Mouse (Mus musculus): ENCODE measurements around the gene Pou3f3.

Gene Pou3f3

GRCm38 (mm10) chr1:42694665-42695577 lies 647 bp upstream of the Pou3f3 start:
- DNase-seq (ENCODE audit: low spot score): no peak

DNA sequence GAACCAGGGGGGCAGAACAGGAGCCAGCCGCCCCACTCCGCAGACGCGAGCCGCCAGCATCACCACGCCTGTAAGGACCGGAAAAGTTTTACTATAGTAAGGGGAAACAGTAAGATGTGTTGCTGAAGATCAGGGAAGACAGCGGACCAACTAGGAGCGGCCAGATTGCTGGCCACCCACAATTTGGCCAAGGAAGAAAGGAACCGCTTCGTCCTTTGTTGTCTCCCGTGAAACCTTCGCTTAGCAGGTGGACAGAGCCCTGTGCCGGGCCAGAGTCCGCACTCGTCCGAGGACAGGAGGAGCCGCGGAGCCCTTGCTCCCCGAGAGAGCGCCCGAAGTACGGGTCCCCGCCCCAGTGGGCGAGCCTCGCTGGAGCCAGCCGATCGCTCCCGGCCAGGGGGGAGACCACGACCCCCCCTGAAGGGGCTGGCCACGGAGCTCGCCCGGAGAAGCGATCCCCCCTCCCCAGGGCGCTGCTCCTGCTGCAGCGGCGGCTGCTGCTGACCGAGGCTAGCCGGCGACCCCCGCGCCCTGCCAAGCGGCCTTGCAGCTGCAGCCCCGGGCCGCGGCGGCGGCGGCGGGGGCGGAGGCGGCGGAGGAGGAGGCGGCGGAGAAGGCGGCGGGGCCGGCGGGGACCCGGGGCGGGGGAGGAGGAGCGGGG lies 933 bp downstream of the Pou3f3 start:
- no peak for DNase-seq (ENCODE audit: low spot score)

DNA sequence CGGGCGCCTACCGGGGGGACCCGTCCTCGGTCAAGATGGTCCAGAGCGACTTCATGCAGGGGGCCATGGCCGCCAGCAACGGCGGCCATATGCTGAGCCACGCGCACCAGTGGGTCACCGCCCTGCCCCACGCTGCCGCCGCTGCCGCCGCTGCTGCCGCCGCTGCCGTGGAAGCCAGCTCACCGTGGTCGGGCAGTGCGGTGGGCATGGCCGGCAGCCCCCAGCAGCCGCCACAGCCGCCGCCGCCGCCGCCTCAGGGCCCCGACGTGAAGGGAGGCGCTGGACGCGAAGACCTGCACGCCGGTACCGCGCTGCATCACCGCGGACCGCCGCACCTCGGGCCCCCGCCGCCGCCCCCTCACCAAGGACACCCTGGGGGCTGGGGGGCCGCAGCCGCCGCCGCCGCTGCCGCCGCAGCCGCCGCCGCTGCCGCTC lies 1.8 kb downstream of the Pou3f3 start:
- DNase-seq (ENCODE audit: low spot score): no peak

GRCm38 (mm10) chr1:42697756-42698583 lies 2.4 kb downstream of the Pou3f3 start:
- DNase-seq (ENCODE audit: low spot score): no peak

DNA sequence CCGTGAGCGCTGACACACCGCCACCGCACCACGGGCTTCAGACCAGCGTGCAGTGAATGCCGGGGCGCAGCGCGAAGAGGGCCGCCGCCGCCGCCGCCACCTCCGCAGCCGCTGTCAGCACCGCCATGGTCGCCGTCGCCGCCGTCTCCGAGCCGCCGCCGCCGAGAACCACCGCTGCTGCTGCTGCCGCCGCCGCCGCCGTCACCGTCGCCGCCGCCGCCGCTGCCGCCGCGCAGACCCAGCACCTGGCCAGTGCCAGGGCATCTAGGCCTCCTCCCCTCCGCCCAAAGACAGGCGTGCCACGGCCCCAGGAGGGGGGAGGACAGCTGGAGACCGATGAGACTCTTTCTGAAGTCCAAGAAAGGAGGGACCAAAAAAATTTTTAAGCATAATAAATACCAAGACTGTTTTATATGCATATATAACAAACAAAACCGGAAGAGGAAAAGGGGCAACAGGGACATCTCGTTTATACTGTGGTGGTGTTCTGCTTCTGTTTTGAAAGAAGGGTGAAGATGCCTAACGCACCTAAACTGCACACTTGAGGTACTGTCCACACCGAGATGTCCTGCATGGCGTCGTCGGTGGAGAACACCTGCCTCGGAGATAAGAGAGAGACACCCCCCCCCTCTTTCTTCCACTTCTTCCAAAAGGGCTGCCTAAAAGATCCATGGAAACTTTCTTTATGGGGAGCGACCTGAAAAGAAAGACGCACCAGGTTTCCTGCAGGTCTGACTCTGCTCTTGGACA lies 3.2 kb downstream of the Pou3f3 start:
- no peak for DNase-seq (ENCODE audit: low spot score)

DNA sequence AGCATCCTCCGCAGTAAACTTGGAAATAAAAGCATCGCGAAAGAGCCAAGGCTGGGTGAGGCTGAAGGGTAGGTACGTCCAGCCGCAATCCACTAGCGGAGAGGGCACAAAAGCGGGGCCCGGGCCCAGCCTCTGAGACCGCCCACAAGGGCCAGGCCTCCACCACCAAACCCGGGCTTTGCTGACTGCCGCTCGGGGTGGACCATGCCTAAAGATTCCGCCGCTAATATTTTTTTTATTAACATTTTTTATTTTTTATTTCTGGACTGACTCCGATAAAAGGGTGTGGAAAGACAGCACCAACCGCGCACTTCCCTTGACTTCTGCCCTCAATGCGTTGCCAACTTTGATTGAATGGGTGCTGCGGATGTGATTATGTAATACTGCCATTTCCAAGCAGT lies 3.9 kb downstream of the Pou3f3 start:
- no peak for DNase-seq (ENCODE audit: low spot score)

DNA sequence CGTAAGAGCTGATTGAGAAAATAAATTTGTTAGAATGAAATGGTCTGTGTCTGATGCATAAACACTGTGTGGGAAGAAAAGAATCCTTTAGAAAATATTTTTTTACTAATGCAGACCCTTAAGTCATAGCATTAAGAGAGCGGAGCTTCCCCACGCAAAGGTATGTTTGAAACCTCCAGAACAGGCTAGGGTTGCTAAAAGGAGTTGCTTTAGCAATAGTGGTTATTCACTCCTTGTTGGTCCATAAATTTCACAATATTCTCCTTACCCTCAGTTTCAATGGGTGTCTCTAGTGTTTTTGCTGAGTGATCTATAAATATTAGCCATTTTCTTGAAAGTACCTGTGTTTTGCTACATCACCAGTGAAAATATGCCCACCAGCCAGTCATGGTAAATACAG lies 4.6 kb downstream of the Pou3f3 start:
- DNase-seq (ENCODE audit: low spot score): no peak

DNA sequence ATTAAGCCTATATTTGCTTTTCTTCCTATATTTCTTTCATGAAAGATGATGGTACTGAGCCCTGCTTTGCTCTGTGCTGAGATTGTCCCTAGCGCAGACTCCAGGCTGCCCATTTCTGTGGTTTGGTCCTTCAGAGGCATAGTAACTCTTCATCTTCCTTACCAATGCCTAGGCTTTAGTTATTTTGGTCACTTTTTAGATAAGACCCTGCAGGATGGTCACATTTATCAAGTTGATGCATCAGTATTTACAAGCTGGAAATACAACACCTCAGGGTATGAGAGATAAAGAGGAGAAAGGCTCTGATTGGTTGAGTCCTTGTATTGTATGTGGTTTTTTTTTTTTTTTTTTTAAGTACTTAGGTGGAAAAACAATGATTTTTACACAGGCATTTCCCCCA lies 5.2 kb downstream of the Pou3f3 start:
- DNase-seq (ENCODE audit: low spot score): no peak

DNA sequence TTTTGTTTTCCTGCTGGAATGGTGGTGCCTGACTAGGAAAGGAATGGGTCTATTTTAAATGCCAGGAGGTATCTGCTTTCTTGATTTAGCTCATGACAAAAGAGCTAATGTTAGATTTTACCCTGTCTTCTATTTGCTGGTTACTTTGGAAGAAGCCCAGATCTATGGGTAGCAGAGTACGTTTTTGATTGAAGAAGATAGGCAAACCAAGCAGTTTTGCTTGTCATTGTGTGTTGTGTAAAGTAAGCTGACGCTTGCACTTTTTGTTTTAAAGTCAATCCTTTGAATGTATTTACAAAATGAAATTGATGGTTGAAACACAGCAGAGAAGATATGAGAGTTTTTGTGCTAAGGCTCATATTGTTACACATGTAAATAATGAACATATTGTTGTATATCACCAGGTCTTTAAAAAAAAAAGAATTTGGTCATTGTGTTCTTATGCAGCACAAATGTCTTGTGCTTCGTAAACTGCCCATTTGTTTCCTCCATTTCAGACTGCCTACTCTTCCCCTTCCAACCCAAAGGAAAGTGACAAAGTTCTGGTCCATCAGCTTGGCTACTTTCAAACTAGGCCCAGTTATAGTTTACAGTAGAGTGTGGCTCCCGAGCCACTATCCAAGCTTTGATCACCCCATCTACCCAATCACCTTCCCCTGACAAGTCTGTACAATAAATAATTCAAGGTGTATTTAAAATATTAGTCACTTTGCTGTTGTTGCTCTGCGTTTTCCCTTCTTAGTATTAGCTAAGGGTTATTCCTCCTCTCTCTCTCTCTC lies 6.5 kb downstream of the Pou3f3 start:
- DNase-seq (ENCODE audit: low spot score): no peak

- no peak for DNase-seq (ENCODE audit: low spot score)
These were observed 7.4 kb downstream of the Pou3f3 start for GRCm38 (mm10) chr1:42702984-42703383.

GRCm38 (mm10) chr1:42703424-42703823 lies 7.9 kb downstream of the Pou3f3 start:
- DNase-seq (ENCODE audit: low spot score): no peak

DNA sequence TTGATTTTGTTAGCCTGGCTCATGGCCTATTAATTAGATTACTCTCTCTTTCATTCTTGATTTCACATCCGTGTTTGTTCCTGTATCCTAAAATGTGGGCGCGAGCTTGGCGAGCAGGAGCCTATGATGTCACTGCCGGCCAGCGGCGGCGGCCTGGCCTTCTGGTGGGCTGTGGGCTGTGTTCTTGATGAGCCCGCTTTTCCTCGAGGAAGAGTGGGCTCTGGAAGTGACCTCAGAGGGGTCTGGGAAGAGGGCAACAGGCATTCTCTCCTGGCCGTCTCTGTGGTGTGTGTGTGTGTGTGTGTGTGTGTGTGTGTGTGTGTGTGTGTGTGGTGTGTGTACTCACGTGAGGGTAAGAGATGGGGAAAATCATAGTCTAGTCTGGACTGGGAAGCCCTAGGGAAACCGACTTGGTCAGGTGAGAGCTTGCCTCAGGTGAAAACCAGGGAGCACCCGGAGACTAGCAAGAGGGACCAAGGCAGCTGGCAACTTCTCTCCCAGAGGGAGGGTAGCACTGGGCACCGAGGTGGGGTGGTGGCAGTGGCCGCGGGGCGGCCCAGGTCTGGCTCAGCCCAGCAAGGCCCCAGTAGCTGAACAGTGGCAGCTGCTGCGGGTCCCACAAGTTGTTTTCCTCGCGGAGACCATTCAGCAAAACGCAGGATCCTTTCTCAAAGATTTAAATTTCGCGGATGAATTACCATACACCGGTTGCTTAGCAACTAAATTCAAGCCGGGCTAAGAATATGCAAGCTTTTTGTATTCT lies 8.5 kb downstream of the Pou3f3 start:
- DNase-seq (ENCODE audit: low spot score): no peak

GRCm38 (mm10) chr1:42704981-42705810 lies 9.6 kb downstream of the Pou3f3 start:
- DNase-seq (ENCODE audit: low spot score): no peak

- DNase-seq (ENCODE audit: low spot score): no peak
These were observed 10.2 kb downstream of the Pou3f3 start for GRCm38 (mm10) chr1:42705811-42706160.

- no peak for DNase-seq (ENCODE audit: low spot score)
These were observed 11.6 kb downstream of the Pou3f3 start for GRCm38 (mm10) chr1:42707196-42707595.

DNA sequence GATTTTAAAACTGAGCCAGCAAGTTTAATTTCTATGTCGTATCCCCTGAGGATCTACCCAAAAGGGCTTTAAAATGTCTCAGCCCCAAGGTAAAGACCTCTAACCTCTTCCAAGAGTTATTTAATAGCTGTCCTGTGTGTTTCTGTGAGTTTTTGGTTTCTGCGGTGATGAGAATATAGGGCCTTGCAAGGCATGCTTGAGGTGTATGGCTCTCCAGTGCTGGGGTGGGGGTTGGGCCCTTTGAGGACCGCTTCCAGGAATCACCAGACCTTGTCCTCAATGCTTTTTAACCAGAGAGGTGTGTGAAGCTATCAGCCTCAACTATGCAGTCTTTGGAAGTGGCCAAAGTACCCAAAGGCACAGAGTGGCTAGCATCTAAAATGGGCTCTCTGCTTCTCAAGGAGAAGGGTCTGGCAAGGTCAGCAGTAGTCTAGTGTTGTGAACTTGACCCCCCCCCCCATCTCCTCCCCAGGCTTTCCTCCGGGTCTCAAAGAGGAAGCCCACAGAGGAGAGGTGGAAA lies 12.1 kb downstream of the Pou3f3 start:
- no peak for DNase-seq (ENCODE audit: low spot score)

DNA sequence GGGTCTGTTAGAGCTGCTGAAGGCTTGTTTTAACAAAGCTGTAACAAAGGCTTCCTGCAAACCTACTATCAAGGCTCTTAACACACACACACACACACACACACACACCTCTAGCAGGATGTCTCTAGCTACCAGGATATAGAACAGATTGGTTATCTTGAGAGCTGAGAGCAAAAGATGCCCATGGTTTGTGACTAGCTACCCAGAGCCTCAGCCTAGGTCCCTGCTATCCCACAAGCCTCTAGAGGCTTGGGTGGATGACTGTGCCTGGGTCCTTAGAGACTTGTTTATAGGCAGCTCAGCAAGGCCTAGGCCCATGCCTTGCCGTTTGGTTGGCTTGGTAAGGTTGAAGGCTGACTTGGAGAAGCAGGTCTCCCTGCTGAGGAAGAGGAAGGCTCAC lies 13.5 kb downstream of the Pou3f3 start:
- DNase-seq (ENCODE audit: low spot score): no peak

GRCm38 (mm10) chr1:42709431-42710160 lies 14.0 kb downstream of the Pou3f3 start:
- no peak for DNase-seq (ENCODE audit: low spot score)

All from urinary bladder, postnatal 10 days (tissue).